Mouse (Mus musculus): ENCODE data around the gene Atp2a2. TPM values are rescaled to one million over a fixed set of nuclear protein-coding genes. Genes with fewer than 3 reads are reported as not detected.
A peak's percentile ranks its signal among the peaks of the same experiment; 100 is the strongest.

The Atp2a2 gene
- total RNA-seq, 2 experiments from 2014 or later: 101 to 561 TPM

DNA sequence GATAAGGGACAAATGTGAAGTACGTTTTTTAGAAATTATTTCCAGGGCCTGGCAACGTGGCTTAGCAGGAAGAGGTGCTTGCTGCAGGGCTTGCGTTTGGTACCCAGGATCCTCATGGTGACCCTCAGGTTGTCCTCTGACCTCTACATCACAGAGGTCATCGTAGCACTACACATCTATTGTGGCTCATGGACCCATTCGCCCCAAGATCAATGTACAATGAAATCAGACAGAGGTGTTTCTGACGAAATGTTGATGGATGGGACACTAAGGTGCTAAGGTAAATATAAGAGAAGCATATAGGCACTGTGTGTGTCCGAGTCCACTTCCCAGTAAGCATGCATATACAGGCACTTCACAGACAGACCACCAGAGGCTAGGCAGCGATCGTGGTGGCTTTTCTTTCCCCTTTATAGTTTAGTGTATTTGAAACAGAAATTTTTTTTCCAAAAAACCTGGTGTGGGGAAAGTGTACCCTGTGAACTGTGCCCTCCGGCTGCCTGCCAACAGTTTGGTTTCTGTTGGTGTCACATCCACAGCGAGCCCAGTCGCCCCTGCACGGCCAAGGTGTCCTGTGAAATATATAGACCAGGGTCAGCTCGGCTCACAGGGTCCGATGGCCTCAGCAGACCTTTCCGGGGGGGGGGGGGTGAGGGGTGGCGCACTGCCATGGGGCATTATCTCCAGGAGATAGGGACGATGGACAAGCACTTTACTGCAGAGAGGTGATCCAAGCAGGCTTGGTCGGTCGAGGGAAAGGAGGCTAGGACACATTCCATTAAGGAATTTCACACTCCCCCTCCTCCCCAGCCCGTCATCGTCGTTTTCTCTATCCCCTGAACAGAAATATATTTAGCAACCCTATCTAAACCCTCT, 18.5 kb upstream of the Atp2a2 start:
- no peak for DNase-seq

- no peak for DNase-seq
These were observed 17.1 kb upstream of the Atp2a2 start for GRCm38 (mm10) chr5:122519043-122519660.

GRCm38 (mm10) chr5:122518247-122518646, 16.2 kb upstream of the Atp2a2 start:
- DNase-seq: no peak

DNA sequence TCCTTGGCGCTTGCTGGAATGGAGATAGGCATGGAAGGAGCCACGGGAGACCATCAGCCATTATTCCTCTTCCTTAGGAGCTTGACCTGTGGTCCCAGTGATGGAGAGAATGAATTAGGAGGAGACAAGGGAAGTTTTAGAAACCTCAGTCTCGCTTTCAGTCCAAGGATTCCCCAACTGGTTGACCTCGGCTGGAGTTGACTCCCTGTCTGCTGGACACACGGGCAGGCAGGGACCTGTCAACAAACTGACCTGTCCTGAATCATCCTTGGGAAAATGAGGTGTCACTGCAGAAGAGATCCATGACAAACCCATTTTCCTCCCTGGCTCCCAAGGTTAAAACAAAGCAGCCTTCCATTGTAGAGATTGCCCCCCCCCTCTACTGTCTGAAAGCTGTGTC, 14.9 kb upstream of the Atp2a2 start:
- no peak for DNase-seq

DNA sequence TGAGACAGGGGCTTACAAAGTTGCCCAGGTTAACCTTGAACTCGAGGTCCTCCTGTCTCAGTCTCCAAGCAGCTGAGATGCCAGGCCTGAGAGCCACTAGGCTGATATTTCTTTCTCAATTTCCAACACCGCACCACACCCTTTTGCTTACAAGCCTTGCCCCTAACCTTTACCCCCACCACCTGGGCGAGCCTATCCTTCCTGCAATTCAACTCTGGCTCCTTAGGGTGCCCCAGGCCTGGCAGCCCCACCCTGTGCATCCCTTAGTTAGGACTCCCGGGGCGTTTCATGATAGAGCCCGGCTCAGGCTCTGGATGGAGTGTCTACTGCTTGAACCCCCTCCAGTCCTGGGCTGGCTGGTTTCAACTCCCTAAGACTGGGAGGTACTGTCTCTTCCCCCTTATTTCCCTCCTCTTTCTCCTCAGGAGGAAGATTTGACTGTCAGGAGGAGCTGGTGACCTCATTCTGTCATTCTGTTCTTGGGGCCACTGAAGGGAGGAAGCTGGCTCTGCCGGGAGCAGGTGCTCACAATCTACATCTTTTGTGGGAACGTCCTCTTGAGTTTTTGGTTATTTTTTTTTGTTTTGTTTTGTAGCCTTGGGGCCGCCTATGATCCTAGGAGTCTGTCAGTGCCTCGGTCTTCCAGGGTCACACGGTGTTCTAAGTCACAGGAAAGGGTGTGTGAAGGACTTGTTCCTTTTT, 14.2 kb upstream of the Atp2a2 start:
- no peak for DNase-seq

- DNase-seq: no peak
These were observed 12.1 kb upstream of the Atp2a2 start for GRCm38 (mm10) chr5:122514127-122514521.

DNA sequence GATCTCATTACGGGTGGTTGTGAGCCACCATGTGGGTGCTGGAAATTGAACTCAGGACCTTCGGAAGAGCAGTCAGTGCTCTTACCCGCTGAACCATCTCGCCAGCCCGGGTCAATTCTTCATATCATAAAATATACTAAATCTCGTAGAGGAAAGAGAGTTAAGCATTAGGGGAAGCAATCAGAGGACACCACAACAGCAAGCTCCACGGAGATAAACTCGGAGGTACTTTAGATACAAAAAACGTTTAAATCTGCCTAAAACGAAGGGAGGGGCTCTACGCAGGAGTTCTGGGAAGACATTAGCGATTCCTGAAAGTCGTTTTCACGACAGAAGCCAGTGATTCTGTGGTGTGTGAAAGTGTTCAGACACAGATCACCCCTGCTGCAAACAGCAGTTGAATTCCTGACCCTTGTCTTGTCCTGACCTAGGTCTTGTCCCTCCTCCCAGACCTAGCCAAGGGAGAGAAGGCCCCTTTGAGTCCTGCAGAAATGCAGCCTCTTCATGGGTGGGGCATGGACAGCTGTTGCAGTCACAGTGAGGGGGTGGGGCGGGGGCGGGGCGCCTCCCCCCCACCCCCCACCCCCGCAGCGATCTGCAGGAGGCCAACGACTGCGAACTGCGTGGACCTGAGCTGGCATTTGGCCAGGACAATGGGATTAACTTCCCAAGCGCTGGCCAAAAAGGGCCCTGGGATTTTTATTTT, 11.5 kb upstream of the Atp2a2 start:
- DNase-seq: no peak

DNA sequence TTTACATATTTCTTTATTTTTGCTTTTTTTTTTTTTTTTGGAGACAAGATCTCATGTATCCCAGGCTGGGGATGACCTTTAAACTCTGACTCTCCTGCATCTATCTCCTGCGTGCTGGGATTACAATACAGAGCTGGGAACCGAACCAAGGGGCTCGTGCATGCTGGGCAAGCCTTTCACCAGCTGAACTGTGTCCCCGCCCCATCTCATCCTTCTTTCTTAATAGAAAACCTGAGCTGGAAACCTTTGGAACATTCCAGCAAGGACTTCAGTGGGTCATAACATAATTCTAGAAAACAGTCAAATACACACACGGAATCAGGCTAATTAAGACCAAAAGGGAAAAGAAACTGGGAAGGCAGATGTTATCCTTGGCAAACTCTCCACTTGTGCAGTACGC, 10.0 kb upstream of the Atp2a2 start:
- no peak for DNase-seq

GRCm38 (mm10) chr5:122511405-122511804, 9.4 kb upstream of the Atp2a2 start:
- DNase-seq: no peak

DNA sequence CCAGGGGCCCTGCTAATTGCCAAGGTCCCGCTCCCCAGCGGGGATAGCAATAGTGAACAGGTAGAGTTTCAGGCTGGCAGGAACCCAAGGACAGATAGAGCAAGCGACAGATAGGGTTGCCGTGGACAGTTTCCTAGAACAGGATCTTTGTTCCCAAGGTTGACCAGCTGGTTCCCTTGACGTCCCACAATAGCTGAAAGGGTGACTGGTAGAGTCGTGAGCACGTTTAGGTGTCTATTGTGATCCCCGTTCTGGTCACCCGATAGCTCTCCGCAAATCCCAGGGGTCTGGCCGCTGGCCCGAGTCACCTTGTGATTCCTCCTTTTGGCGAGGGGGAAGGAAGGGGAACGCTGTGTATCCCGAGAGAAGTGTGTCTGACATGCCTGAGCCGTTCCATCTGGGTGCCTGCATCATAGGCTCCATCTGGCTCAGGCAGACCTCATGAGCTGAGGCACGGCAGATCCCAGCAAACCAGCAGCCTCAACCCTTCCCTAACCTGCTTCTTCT, 8.7 kb upstream of the Atp2a2 start:
- DNase-seq: no peak

DNA sequence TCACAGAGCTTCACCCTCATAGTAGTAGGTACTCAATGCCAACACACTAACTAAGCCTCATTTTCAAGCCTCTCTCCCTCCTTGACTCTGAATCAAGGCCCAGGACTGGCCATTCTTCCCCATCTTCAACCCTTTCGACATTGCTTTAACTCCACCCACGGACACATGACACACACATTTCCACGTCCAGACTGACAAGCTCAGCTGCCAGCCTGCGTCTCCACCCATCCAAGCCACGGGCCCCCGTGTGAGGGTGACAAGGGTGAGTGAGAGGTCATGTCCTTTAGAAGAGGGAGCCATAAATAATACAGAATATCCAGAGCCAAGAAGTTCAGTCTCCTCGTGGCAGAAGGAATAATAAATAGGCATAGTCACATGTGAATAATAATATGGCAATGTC, 7.6 kb upstream of the Atp2a2 start:
- peak; percentile 11 for DNase-seq

GRCm38 (mm10) chr5:122508861-122509306, 6.9 kb upstream of the Atp2a2 start:
- DNase-seq: no peak

DNA sequence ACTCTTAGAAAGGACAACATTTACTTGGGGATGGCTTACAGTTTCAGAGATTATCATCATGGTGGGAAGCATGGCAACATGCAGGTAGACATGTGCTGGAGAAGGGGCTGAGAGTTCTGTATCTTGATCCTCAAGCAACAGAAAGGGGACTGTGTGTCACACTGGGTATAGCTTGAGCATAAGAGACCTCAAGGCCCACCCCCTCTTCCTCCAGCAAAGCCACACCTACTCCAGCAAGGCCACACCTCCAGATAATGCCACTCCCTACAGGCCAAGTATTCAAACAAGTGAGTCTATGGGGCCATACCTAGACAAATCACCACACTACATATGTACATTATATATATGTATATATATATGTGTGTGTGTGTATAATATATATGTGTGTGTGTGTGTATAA, 5.4 kb upstream of the Atp2a2 start:
- no peak for DNase-seq

- DNase-seq: no peak
These were observed 4.4 kb upstream of the Atp2a2 start for GRCm38 (mm10) chr5:122506462-122506861.

DNA sequence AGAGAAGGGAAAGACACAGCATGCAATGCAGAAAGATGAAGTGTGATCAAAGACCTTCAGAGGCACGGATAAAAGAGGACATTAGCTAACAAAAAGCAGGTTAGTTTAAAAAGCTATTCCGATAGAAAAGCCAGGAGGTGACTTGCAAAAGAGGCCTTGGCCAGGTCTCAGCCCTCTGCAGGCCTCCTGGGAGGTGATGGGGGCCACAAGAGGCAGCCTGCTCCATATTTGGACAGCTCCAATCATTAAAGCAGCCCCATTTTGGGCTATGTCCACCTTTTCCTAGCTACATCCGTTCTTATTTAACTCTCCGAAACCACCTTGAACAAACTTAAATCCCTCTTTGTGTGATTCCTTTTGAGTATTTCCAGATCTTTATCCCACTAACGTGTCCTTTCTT, 3.5 kb upstream of the Atp2a2 start:
- DNase-seq: no peak

DNA sequence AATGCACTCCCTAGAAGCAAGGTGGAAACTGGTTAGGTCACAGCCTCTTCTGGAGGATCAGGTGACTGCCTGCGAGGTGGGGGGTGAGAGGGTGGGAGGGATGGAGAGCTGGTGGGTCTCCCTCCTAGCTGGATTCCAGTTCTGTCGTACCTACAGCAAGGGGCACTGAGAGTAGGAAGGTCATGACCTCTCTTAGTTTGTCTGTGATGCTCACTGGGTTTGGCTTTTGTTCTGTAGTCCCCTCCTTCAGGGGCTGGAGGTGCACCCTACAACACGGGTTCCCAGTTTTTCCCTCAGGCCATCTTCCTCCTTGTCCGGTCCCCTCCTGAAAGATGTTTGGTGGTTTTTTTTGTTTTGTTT, 1.7 kb upstream of the Atp2a2 start:
- no peak for DNase-seq

- DNase-seq: no peak
These were observed 1.2 kb upstream of the Atp2a2 start for GRCm38 (mm10) chr5:122503015-122503759.

DNA sequence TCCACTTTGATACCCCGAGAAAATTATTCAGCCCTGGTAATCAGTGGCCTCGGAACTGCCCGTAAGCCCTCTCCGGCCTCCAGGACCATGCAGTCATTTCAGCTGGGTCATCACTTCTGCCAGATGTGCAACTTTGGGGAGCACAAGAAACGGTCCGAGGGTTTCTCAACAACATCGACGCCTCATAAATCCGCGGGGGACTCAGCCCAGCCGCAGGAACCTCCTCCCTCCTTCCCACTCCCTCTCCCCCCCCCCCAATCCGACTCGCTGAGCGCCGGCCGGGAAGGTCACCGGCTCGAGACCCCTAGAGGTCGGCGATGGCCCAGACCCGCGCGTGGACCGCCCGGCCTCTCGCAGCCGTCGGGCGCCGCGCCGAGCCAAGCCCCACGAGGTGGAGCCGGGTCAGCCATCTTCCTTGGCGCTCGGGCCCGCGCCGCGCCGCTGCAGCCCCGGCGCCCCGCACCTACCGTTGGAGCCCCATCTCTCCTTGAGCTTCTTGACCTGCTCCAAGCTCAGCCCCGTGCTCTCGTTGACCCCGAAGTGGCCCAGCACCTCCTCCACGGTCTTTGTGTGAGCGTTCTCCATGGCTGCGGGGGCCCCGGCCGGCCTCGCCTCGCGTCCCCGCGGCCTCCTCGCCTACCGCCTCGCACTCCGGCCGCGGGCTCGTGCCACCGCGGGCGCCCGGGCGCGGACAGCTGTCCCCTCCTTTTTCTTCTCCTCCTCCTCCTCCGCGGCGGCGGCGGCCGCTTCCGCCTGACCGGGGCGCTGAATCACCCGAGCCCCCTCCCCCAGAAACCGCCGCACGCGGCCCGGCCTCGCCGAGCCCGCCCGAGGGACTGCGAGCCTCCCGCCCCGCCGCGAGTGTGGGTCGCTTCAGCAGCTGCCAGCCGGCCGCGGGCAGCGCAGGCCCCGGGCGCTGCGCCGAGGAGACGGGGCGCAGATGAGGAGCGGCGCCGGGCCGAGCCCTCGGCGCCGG, 636 bp downstream of the Atp2a2 start:
- DNase-seq: peak; percentile 64

DNA sequence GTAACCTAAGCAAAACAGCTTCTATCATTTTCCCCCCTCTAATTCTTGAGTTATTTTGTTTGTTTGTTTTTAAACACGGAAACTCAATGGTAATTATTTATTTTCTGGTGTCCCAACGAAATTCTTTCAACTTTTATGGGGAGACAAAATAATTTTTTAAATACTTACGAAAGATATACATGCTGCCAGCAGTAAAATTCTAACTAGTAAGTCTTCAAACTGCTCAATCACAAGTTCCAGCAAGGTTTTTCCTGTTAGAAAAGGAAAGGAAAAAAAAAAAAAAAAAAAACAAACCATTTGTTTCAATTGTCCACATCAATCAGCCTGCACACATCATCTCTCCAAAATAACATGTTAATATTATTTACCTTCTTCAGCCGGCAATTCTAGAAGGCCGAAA, 1.5 kb downstream of the Atp2a2 start:
- no peak for DNase-seq

- DNase-seq: no peak
These were observed 1.9 kb downstream of the Atp2a2 start for GRCm38 (mm10) chr5:122500141-122500540.

Data from gastrocnemius, postnatal 25 days (tissue).